25 mouse cellular contexts compared by ENCODE assay signal in the genomic region with DNA sequence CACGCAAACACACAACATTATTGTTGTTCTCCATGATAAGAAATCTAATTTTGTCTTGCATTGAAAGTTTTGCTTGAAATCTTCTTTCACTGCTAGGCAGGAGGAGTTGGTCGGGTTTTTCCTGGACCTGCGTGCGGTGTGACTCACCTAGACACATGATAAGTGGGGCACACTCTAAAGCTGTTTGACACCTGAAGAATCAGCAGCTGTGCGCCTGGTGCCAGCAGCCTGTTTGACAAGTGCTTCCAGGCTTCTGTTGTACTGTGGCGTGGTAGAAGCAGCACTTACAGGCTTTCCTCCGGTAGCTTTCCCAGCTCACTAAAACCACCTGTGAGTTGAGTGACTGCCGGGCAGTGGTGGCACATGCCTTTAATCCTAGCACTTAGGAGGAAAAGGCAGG. TPM values are rescaled to one million over a fixed set of nuclear protein-coding genes. Genes with fewer than 3 reads are reported as not detected.
A peak's percentile ranks its signal among the peaks of the same experiment; 100 is the strongest.
DNase-seq lines count a peak whose midpoint lies in the region; ATAC-seq and TF ChIP-seq lines count a peak whose summit lies in the region.
"Had no signal": no experiment of that assay in that cellular context is flagged by ENCODE, and none has a peak within 500 bp of the region (broad histone marks: within the 10 kb centered on the region; RNA-seq: fewer than 3 reads in every experiment).

No protein-coding gene starts in this region.

- peaks cover 3% of the 10 kb centered on the region for H3K36me3 ChIP-seq in heart, embryonic 11.5 days (ENCODE audit: control insufficient read depth, insufficient read depth, low read length)
- H3K36me3 ChIP-seq in heart, embryonic 10.5 days, result peaks cover 32% of the 10 kb centered on the region
- 0 out of 2 replicates have a peak, but pooled peaks cover 4% of the 10 kb centered on the region for H3K36me3 ChIP-seq in intestine, embryonic 15.5 days
- peaks cover 22% of the 10 kb centered on the region for H3K36me3 ChIP-seq in intestine, postnatal 0 days (ENCODE audit: control insufficient read depth, insufficient read depth)
- H3K36me3 ChIP-seq in intestine, embryonic 16.5 days (ENCODE audit: control insufficient read depth, insufficient read depth, low read length), result peaks cover 10% of the 10 kb centered on the region
- H3K36me3 ChIP-seq in hindbrain, embryonic 11.5 days (ENCODE audit: control insufficient read depth, insufficient read depth, low read length), result no peaks in the 10 kb centered on the region

- no peaks in the 10 kb centered on the region for H3K9me3 ChIP-seq in heart, embryonic 11.5 days (replicated peaks; ENCODE audit: control insufficient read depth, low read length)
- H3K9me3 ChIP-seq in heart, embryonic 10.5 days, result no peaks in the 10 kb centered on the region
- H3K9me3 ChIP-seq in intestine, embryonic 15.5 days, result no peaks in the 10 kb centered on the region
- H3K9me3 ChIP-seq in intestine, postnatal 0 days (ENCODE audit: control insufficient read depth), result no peaks in the 10 kb centered on the region
- no peaks in the 10 kb centered on the region for H3K9me3 ChIP-seq in intestine, embryonic 16.5 days (ENCODE audit: control insufficient read depth, low read length)
- H3K9me3 ChIP-seq in hindbrain, embryonic 11.5 days (ENCODE audit: control insufficient read depth, low read length), result no peaks in the 10 kb centered on the region
- H3K9me3 ChIP-seq: embryonic facial prominence, embryonic 13.5 days; forebrain, embryonic 13.5 days; limb, embryonic 12.5 days had no signal

- TF ChIP-seq CTCF in intestine, postnatal 0 days (IDR thresholded peaks at IDR 0.05; ENCODE audit: low read depth), result no peak

- ATAC-seq in heart, embryonic 11.5 days (replicated peaks; ENCODE audit: insufficient number of reproducible peaks, low FRiP score, low TSS enrichment), result no peak
- peak; percentile 43; the same call in 1 of the 2 replicates for ATAC-seq in intestine, embryonic 15.5 days
- ATAC-seq in intestine, postnatal 0 days, result no peak
- peak; percentile 77; the same call in 1 of the 2 replicates for ATAC-seq in intestine, embryonic 16.5 days
- no peak for ATAC-seq in hindbrain, embryonic 11.5 days (ENCODE audit: low FRiP score)
- ATAC-seq: forebrain, embryonic 13.5 days; hindbrain, embryonic 16.5 days; liver, postnatal 0 days; Patski had no signal

- no peak overlapping the region for H3K27ac ChIP-seq in heart, embryonic 11.5 days (ENCODE audit: low read depth, low read length)
- no peak overlapping the region for H3K27ac ChIP-seq in heart, embryonic 10.5 days
- no peak overlapping the region for H3K27ac ChIP-seq in intestine, embryonic 15.5 days
- no peak overlapping the region for H3K27ac ChIP-seq in intestine, postnatal 0 days (ENCODE audit: low read depth, low read length)
- no peak overlapping the region for H3K27ac ChIP-seq in intestine, embryonic 16.5 days (ENCODE audit: low read length)
- H3K27ac ChIP-seq in hindbrain, embryonic 11.5 days (ENCODE audit: low read depth, low read length), result no peak overlapping the region
- H3K27ac ChIP-seq: embryonic facial prominence, embryonic 13.5 days; forebrain, embryonic 13.5 days; limb, embryonic 12.5 days had no signal

- H3K27me3 ChIP-seq in heart, embryonic 11.5 days (ENCODE audit: control insufficient read depth, insufficient read depth, low read length), result no peaks in the 10 kb centered on the region
- no peaks in the 10 kb centered on the region for H3K27me3 ChIP-seq in heart, embryonic 10.5 days (ENCODE audit: insufficient read depth, poor library complexity, severe bottlenecking)
- H3K27me3 ChIP-seq in intestine, embryonic 15.5 days (replicated peaks), result no peaks in the 10 kb centered on the region
- H3K27me3 ChIP-seq in intestine, postnatal 0 days (replicated peaks; ENCODE audit: control insufficient read depth, insufficient read depth, low read length), result no peaks in the 10 kb centered on the region
- H3K27me3 ChIP-seq in intestine, embryonic 16.5 days (replicated peaks; ENCODE audit: control insufficient read depth, insufficient read depth, low read length), result no peaks in the 10 kb centered on the region
- no peaks in the 10 kb centered on the region for H3K27me3 ChIP-seq in hindbrain, embryonic 11.5 days (ENCODE audit: control insufficient read depth, insufficient read depth, low read length)
- H3K27me3 ChIP-seq: embryonic facial prominence, embryonic 13.5 days; forebrain, embryonic 13.5 days; limb, embryonic 12.5 days; Patski had no signal

- 71% methylated on average over 8 of the region's 8 CpGs for whole genome bisulfite sequencing in heart, embryonic 11.5 days (ENCODE audit: insufficient replicate concordance)
- WGBS in heart, embryonic 10.5 days, result 80% methylated on average over 8 of the region's 8 CpGs
- 81% methylated on average over 8 of the region's 8 CpGs for WGBS in intestine, embryonic 15.5 days
- WGBS in intestine, postnatal 0 days, result 60% methylated on average over 8 of the region's 8 CpGs
- 80% methylated on average over 8 of the region's 8 CpGs for WGBS in intestine, embryonic 16.5 days
- WGBS in hindbrain, embryonic 11.5 days, result 92% methylated on average over 8 of the region's 8 CpGs

- no peak for DNase-seq in heart, embryonic 10.5 days (ENCODE audit: low spot score)
- peak; percentile 50 for DNase-seq in lung, postnatal 36 days
- DNase-seq in hindbrain, embryonic 11.5 days (ENCODE audit: low spot score), result no peak
- no peak for DNase-seq in adrenal gland, postnatal 14 days
- DNase-seq: adrenal gland, adult 2 months; cerebellum, adult 18-20 months; cerebellum, postnatal 14 days; kidney, adult 18-20 months; kidney, postnatal 4 days; liver, postnatal 0 days; midbrain, embryonic 14.5 days; retina, postnatal 1 day; right cerebral cortex, postnatal 25 days; thymus, adult 18-20 months; thymus, postnatal 4 days had no signal

- no peak overlapping the region for H3K4me2 ChIP-seq in heart, embryonic 11.5 days
- no peak overlapping the region for H3K4me2 ChIP-seq in intestine, embryonic 15.5 days (replicated peaks)
- H3K4me2 ChIP-seq in intestine, postnatal 0 days (replicated peaks; ENCODE audit: low read depth), result no peak overlapping the region
- no peak overlapping the region for H3K4me2 ChIP-seq in intestine, embryonic 16.5 days (ENCODE audit: low read depth, low read length)
- H3K4me2 ChIP-seq in hindbrain, embryonic 11.5 days (replicated peaks; ENCODE audit: low read depth, low read length), result no peak overlapping the region
- H3K4me2 ChIP-seq: embryonic facial prominence, embryonic 13.5 days; forebrain, embryonic 13.5 days; limb, embryonic 12.5 days; liver, embryonic 11.5 days had no signal

- H3K4me3 ChIP-seq in heart, embryonic 11.5 days (ENCODE audit: low read depth, low read length), result no peak overlapping the region
- H3K4me3 ChIP-seq in heart, embryonic 10.5 days, result no peak overlapping the region
- no peak overlapping the region for H3K4me3 ChIP-seq in intestine, embryonic 15.5 days (replicated peaks)
- no peak overlapping the region for H3K4me3 ChIP-seq in intestine, postnatal 0 days (ENCODE audit: low read depth, low read length)
- H3K4me3 ChIP-seq in intestine, embryonic 16.5 days (ENCODE audit: low read length), result no peak overlapping the region
- no peak overlapping the region for H3K4me3 ChIP-seq in hindbrain, embryonic 11.5 days (ENCODE audit: low read depth, low read length)
- H3K4me3 ChIP-seq: embryonic facial prominence, embryonic 13.5 days; forebrain, embryonic 13.5 days; limb, embryonic 12.5 days had no signal

- H3K9ac ChIP-seq in heart, embryonic 11.5 days (ENCODE audit: low read depth, low read length), result 0 out of 2 replicates have a peak overlapping the region, but pooled peaks have one; percentile 16
- H3K9ac ChIP-seq in intestine, embryonic 15.5 days, result no peak overlapping the region
- H3K9ac ChIP-seq in intestine, postnatal 0 days (ENCODE audit: low read depth, low read length), result no peak overlapping the region
- H3K9ac ChIP-seq in intestine, embryonic 16.5 days (ENCODE audit: low read depth, low read length), result no peak overlapping the region
- no peak overlapping the region for H3K9ac ChIP-seq in hindbrain, embryonic 11.5 days (ENCODE audit: low read depth, low read length)
- H3K9ac ChIP-seq: embryonic facial prominence, embryonic 13.5 days; forebrain, embryonic 13.5 days; limb, embryonic 12.5 days; liver, postnatal 0 days had no signal

- peaks cover 6% of the 10 kb centered on the region for H3K4me1 ChIP-seq in heart, embryonic 11.5 days (ENCODE audit: control insufficient read depth, insufficient read depth, low read length)
- H3K4me1 ChIP-seq in heart, embryonic 10.5 days, result peaks cover 8% of the 10 kb centered on the region; the same call in 1 of the 2 replicates
- no peaks in the 10 kb centered on the region for H3K4me1 ChIP-seq in intestine, embryonic 15.5 days (replicated peaks)
- H3K4me1 ChIP-seq in intestine, postnatal 0 days (replicated peaks; ENCODE audit: control insufficient read depth, insufficient read depth, low read length), result no peaks in the 10 kb centered on the region
- H3K4me1 ChIP-seq in intestine, embryonic 16.5 days (ENCODE audit: control insufficient read depth, insufficient read depth, low read length), result no peaks in the 10 kb centered on the region
- no peaks in the 10 kb centered on the region for H3K4me1 ChIP-seq in hindbrain, embryonic 11.5 days (replicated peaks; ENCODE audit: control insufficient read depth, insufficient read depth, low read length)
- H3K4me1 ChIP-seq: embryonic facial prominence, embryonic 13.5 days; forebrain, embryonic 13.5 days; limb, embryonic 12.5 days had no signal

RNA-seq across cellular contexts. Expression of gene Sltm, which starts 27.8 kb away (rescaled TPM):
- polyA plus RNA-seq in heart, embryonic 11.5 days (2014; fragmentation: Nextera tagmentation; extraction: Ambion mirVana), result 40.6 and 48.3 TPM in 2 replicates
- 37.5 and 55.3 TPM in 2 replicates for polyA plus RNA-seq in heart, embryonic 10.5 days (2016; fragmentation: Nextera tagmentation; extraction: Ambion mirVana)
- polyA plus RNA-seq in intestine, embryonic 15.5 days (2015; fragmentation: Nextera tagmentation; extraction: Ambion mirVana), result 43.3 and 43.4 TPM in 2 replicates
- 27.6 and 33.3 TPM in 2 replicates for polyA plus RNA-seq in intestine, postnatal 0 days (2015; fragmentation: Nextera tagmentation; extraction: Ambion mirVana)
- polyA plus RNA-seq in intestine, embryonic 16.5 days (2015; fragmentation: Nextera tagmentation; extraction: Ambion mirVana), result 39.9 and 44.1 TPM in 2 replicates
- polyA plus RNA-seq in hindbrain, embryonic 11.5 days (2014; fragmentation: Nextera tagmentation; extraction: Ambion mirVana), result 62.5 and 83.4 TPM in 2 replicates
- 36.7 and 41.3 TPM in 2 replicates for total RNA-seq in adrenal gland, postnatal 14 days (2021)

Comparison
In these comparisons a context has a peak if more than half of its experiments do, and no peak if none do; other contexts are left out.
1. ATAC-seq: peak in intestine, embryonic 15.5 days (single experiment) and intestine, embryonic 16.5 days (single experiment); none in heart, embryonic 11.5 days (single experiment), intestine, postnatal 0 days (single experiment) and hindbrain, embryonic 11.5 days (single experiment).